In the genomic region with DNA sequence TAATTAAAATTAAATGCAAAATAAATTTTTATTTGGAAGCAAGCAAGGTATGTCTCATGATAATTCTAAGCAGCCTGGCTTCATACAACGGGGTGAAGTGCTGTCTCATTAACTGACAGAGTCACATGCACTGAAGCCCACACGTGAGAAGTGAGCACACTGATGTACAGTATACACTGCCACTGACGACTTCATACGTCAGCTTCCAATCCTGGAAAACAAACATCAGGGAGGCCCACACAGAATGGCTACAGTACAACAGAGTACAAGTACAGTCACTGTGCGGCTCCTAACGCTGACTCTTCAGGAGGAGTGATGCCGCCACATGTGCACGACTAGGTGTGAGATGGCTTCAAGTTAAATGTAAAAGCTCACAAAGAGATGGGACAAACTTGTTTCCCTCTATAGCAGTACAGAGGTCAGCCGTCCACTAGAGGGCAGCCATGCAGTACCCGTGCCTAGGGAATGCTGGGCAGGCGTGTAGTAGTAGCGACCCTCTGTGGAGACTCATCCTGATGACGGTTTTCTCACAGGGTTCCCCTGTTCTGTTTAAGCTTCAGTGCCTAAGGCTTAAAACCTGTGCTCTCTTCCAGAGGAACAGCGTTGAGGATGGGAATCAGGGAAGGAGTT, we compare ENCODE assay signal across 8 mouse cellular contexts. TPM values are rescaled to one million over a fixed set of nuclear protein-coding genes. Genes with fewer than 3 reads are reported as not detected.
A peak's percentile ranks its signal among the peaks of the same experiment; 100 is the strongest.
DNase-seq lines count a peak whose midpoint lies in the region; ATAC-seq and TF ChIP-seq lines count a peak whose summit lies in the region.

No protein-coding gene starts in this region.

- no peaks in the 10 kb centered on the region for H3K4me1 ChIP-seq in embryonic facial prominence, embryonic 11.5 days (ENCODE audit: control insufficient read depth, insufficient read depth, low read length)
- no peaks in the 10 kb centered on the region; the same call in none of the 2 replicates for H3K4me1 ChIP-seq in heart, adult 2 months (ENCODE audit: control insufficient read depth, insufficient read depth, low read length)
- H3K4me1 ChIP-seq in limb, embryonic 12.5 days (replicated peaks) = peaks cover 11% of the 10 kb centered on the region; the same call in 1 of the 2 replicates
- peaks cover 6% of the 10 kb centered on the region for H3K4me1 ChIP-seq in midbrain, embryonic 15.5 days

- no peaks in the 10 kb centered on the region for H3K36me3 ChIP-seq in embryonic facial prominence, embryonic 11.5 days (replicated peaks; ENCODE audit: control insufficient read depth, insufficient read depth, low read depth, low read length)
- no peaks in the 10 kb centered on the region for H3K36me3 ChIP-seq in heart, adult 2 months (ENCODE audit: control insufficient read depth, insufficient read depth, low read length)
- peaks cover 40% of the 10 kb centered on the region for H3K36me3 ChIP-seq in limb, embryonic 12.5 days
- H3K36me3 ChIP-seq in midbrain, embryonic 15.5 days (replicated peaks) = peaks cover 24% of the 10 kb centered on the region

- intact Hi-C loops in heart, adult 2 months (cut with DNase I) = loop anchor here (1.0 kb wide), 1 partner anchor 223 kb away; no protein-coding TSS in a partner anchor

- 31% methylated on average over 14 of the region's 14 CpGs for WGBS in embryonic facial prominence, embryonic 11.5 days
- 28% methylated on average over 14 of the region's 14 CpGs for WGBS in heart, adult 2 months
- WGBS in limb, embryonic 12.5 days = 31% methylated on average over 14 of the region's 14 CpGs
- WGBS in midbrain, embryonic 15.5 days = 33% methylated on average over 14 of the region's 14 CpGs

- no peak overlapping the region for H3K9ac ChIP-seq in embryonic facial prominence, embryonic 11.5 days (replicated peaks; ENCODE audit: low read length)
- H3K9ac ChIP-seq in heart, adult 2 months (ENCODE audit: low read depth, low read length) = no peak overlapping the region
- no peak overlapping the region; the same call in 1 of the 2 replicates for H3K9ac ChIP-seq in limb, embryonic 12.5 days (replicated peaks)
- no peak overlapping the region for H3K9ac ChIP-seq in midbrain, embryonic 15.5 days

- no peak for TF ChIP-seq POLR2A in heart, adult 2 months (IDR thresholded peaks at IDR 0.05; ENCODE audit: insufficient read depth, low read depth, low read length)

- H3K9me3 ChIP-seq in embryonic facial prominence, embryonic 11.5 days (replicated peaks; ENCODE audit: control insufficient read depth, low read length) = no peaks in the 10 kb centered on the region
- H3K9me3 ChIP-seq in limb, embryonic 12.5 days = no peaks in the 10 kb centered on the region
- no peaks in the 10 kb centered on the region for H3K9me3 ChIP-seq in midbrain, embryonic 15.5 days

- H3K4me3 ChIP-seq in embryonic facial prominence, embryonic 11.5 days (ENCODE audit: low read depth, low read length) = no peak overlapping the region; the same call in 1 of the 2 replicates
- H3K4me3 ChIP-seq in heart, adult 2 months = 0 out of 2 replicates have a peak overlapping the region, but pooled peaks have one; percentile 8
- H3K4me3 ChIP-seq in limb, embryonic 12.5 days (replicated peaks) = no peak overlapping the region
- H3K4me3 ChIP-seq in midbrain, embryonic 15.5 days = no peak overlapping the region

- peak; percentile 26 for DNase-seq in 3134 (ENCODE audit: extremely low read depth, insufficient read length, low spot score)
- peak; percentile 87 for DNase-seq in adrenal gland, postnatal 14 days
- peak; percentile 89 for DNase-seq in embryonic facial prominence, embryonic 11.5 days (ENCODE audit: low spot score)
- DNase-seq in heart, adult 2 months = peak; percentile 66 to 80
- peak; percentile 73 for DNase-seq in kidney, adult 18-20 months
- peak; percentile 66 to 87 for DNase-seq in spleen, postnatal 10 days (ENCODE audit: low spot score in 2 of 2)

- peak; percentile 97 for TF ChIP-seq CTCF in heart, adult 2 months (IDR thresholded peaks at IDR 0.05)

- no peaks in the 10 kb centered on the region for H3K79me2 ChIP-seq in heart, adult 2 months (replicated peaks; ENCODE audit: control insufficient read depth, insufficient read depth, low read length)

- peak; percentile 80 for TF ChIP-seq EP300 in heart, adult 2 months (IDR thresholded peaks at IDR 0.05; ENCODE audit: insufficient read depth, low read depth, low read length)

- H3K27ac ChIP-seq in embryonic facial prominence, embryonic 11.5 days (replicated peaks; ENCODE audit: low read depth, low read length) = no peak overlapping the region
- H3K27ac ChIP-seq in heart, adult 2 months = no peak overlapping the region
- no peak overlapping the region for H3K27ac ChIP-seq in limb, embryonic 12.5 days
- H3K27ac ChIP-seq in midbrain, embryonic 15.5 days = no peak overlapping the region

- no peak overlapping the region for H3K4me2 ChIP-seq in embryonic facial prominence, embryonic 11.5 days (ENCODE audit: low read depth, low read length)
- no peak overlapping the region for H3K4me2 ChIP-seq in limb, embryonic 12.5 days
- no peak overlapping the region for H3K4me2 ChIP-seq in midbrain, embryonic 15.5 days

- H3K27me3 ChIP-seq in embryonic facial prominence, embryonic 11.5 days (ENCODE audit: control insufficient read depth, insufficient read depth, low read length) = no peaks in the 10 kb centered on the region
- H3K27me3 ChIP-seq in heart, adult 2 months (ENCODE audit: control insufficient read depth, insufficient read depth, low read length) = no peaks in the 10 kb centered on the region
- no peaks in the 10 kb centered on the region for H3K27me3 ChIP-seq in limb, embryonic 12.5 days
- H3K27me3 ChIP-seq in midbrain, embryonic 15.5 days (replicated peaks) = no peaks in the 10 kb centered on the region

- peak; percentile 88 for ATAC-seq in embryonic facial prominence, embryonic 11.5 days (replicated peaks; ENCODE audit: insufficient number of reproducible peaks, low FRiP score, low TSS enrichment, low read depth)
- ATAC-seq in limb, embryonic 12.5 days (ENCODE audit: insufficient number of reproducible peaks, insufficient read depth, low FRiP score, low TSS enrichment, low read depth) = peak; percentile 71
- peak; percentile 87 for ATAC-seq in midbrain, embryonic 15.5 days (replicated peaks)

RNA-seq across cellular contexts. Expression of gene Donson, which starts 6.0 kb away (rescaled TPM):
- 8.6 and 12.5 TPM in 2 replicates for total RNA-seq in adrenal gland, postnatal 14 days (2021)
- polyA plus RNA-seq in embryonic facial prominence, embryonic 11.5 days (2014; fragmentation: Nextera tagmentation; extraction: Ambion mirVana) = 32.4 and 36.7 TPM in 2 replicates
- 1 to 10 TPM; 3.9 to 4.9 TPM for total RNA-seq in heart, adult 2 months (2021)
- 2.4 and 5.8 TPM in 2 replicates for polyA plus RNA-seq in heart, adult 2 months (2012; rRNA removed)
- 36.2 and 38.5 TPM in 2 replicates for polyA plus RNA-seq in limb, embryonic 12.5 days (2016; fragmentation: Nextera tagmentation; extraction: Ambion mirVana)
- 19.8 and 20.5 TPM in 2 replicates for polyA plus RNA-seq in midbrain, embryonic 15.5 days (2015; fragmentation: Nextera tagmentation; extraction: Ambion mirVana)

RNA-seq across cellular contexts. Expression of gene Cryzl1, which starts 34.2 kb away (rescaled TPM):
- total RNA-seq in adrenal gland, postnatal 14 days (2021) = 43.4 and 45.5 TPM in 2 replicates
- 66.7 and 76.4 TPM in 2 replicates for polyA plus RNA-seq in embryonic facial prominence, embryonic 11.5 days (2014; fragmentation: Nextera tagmentation; extraction: Ambion mirVana)
- total RNA-seq in heart, adult 2 months (2021) = 10 to 100 TPM; 22.2 to 26.0 TPM
- polyA plus RNA-seq in heart, adult 2 months (2012; rRNA removed) = 19.2 and 37.5 TPM in 2 replicates
- polyA plus RNA-seq in limb, embryonic 12.5 days (2016; fragmentation: Nextera tagmentation; extraction: Ambion mirVana) = 68.2 and 70.3 TPM in 2 replicates
- polyA plus RNA-seq in midbrain, embryonic 15.5 days (2015; fragmentation: Nextera tagmentation; extraction: Ambion mirVana) = 115 and 127 TPM in 2 replicates

RNA-seq across cellular contexts. Expression of gene Itsn1, which starts 34.5 kb away (rescaled TPM):
- 43.1 and 48.7 TPM in 2 replicates for total RNA-seq in adrenal gland, postnatal 14 days (2021)
- 36.5 and 40.1 TPM in 2 replicates for polyA plus RNA-seq in embryonic facial prominence, embryonic 11.5 days (2014; fragmentation: Nextera tagmentation; extraction: Ambion mirVana)
- 10 to 100 TPM; 45.1 to 46.7 TPM for total RNA-seq in heart, adult 2 months (2021)
- 35.8 and 48.5 TPM in 2 replicates for polyA plus RNA-seq in heart, adult 2 months (2012; rRNA removed)
- polyA plus RNA-seq in limb, embryonic 12.5 days (2016; fragmentation: Nextera tagmentation; extraction: Ambion mirVana) = 38.3 and 39.8 TPM in 2 replicates
- polyA plus RNA-seq in midbrain, embryonic 15.5 days (2015; fragmentation: Nextera tagmentation; extraction: Ambion mirVana) = 63.5 and 68.6 TPM in 2 replicates

RNA-seq across cellular contexts. Expression of gene Son, which starts 47.3 kb away (rescaled TPM):
- total RNA-seq in adrenal gland, postnatal 14 days (2021) = 226 and 238 TPM in 2 replicates
- polyA plus RNA-seq in embryonic facial prominence, embryonic 11.5 days (2014; fragmentation: Nextera tagmentation; extraction: Ambion mirVana) = 135 and 143 TPM in 2 replicates
- 100 to 1,000 TPM; 134 to 135 TPM for total RNA-seq in heart, adult 2 months (2021)
- 111 and 218 TPM in 2 replicates for polyA plus RNA-seq in heart, adult 2 months (2012; rRNA removed)
- 152 and 156 TPM in 2 replicates for polyA plus RNA-seq in limb, embryonic 12.5 days (2016; fragmentation: Nextera tagmentation; extraction: Ambion mirVana)
- polyA plus RNA-seq in midbrain, embryonic 15.5 days (2015; fragmentation: Nextera tagmentation; extraction: Ambion mirVana) = 118 and 128 TPM in 2 replicates

RNA-seq across cellular contexts. Expression of gene Gart, which starts 47.8 kb away (rescaled TPM):
- 96.7 and 98.3 TPM in 2 replicates for total RNA-seq in adrenal gland, postnatal 14 days (2021)
- polyA plus RNA-seq in embryonic facial prominence, embryonic 11.5 days (2014; fragmentation: Nextera tagmentation; extraction: Ambion mirVana) = 113 and 117 TPM in 2 replicates
- 10 to 100 TPM; 62.7 to 66.2 TPM for total RNA-seq in heart, adult 2 months (2021)
- 25.0 and 43.4 TPM in 2 replicates for polyA plus RNA-seq in heart, adult 2 months (2012; rRNA removed)
- polyA plus RNA-seq in limb, embryonic 12.5 days (2016; fragmentation: Nextera tagmentation; extraction: Ambion mirVana) = 126 and 133 TPM in 2 replicates
- polyA plus RNA-seq in midbrain, embryonic 15.5 days (2015; fragmentation: Nextera tagmentation; extraction: Ambion mirVana) = 60.7 and 62.0 TPM in 2 replicates

Comparison
In these comparisons a context has a peak if more than half of its experiments do, and no peak if none do; other contexts are left out.
1. DNase-seq: peak in every context shown above with its lines; median percentile 89 in embryonic facial prominence, embryonic 11.5 days; 87 in adrenal gland, postnatal 14 days; 76 in spleen, postnatal 10 days; 73 in heart, adult 2 months; 73 in kidney, adult 18-20 months; 26 in 3134.